Mouse (Mus musculus): ENCODE data around the gene Zp3. TPM values are rescaled to one million over a fixed set of nuclear protein-coding genes. Genes with fewer than 3 reads are reported as not detected.

The Zp3 gene
- polyA plus RNA-seq, 1 experiment: 1.0 TPM

GRCm38 (mm10) chr5:136019907-136020306 is 40.0 kb downstream of the Zp3 start:
- H3K4me1 ChIP-seq (ENCODE audit: control insufficient read depth, insufficient read depth, low read length): 0 out of 2 replicates have a peak, but pooled peaks cover 1% of the 10 kb centered on the region
- H3K36me3 ChIP-seq (ENCODE audit: control insufficient read depth, insufficient read depth, low read length): no peaks in the 10 kb centered on the region; the same call in 1 of the 2 replicates
- H3K27me3 ChIP-seq (ENCODE audit: control insufficient read depth, insufficient read depth, low read length): no peaks in the 10 kb centered on the region
- no peak overlapping the region for H3K4me3 ChIP-seq (ENCODE audit: control insufficient read depth, low read depth, low read length)
- TF ChIP-seq POLR2A (IDR thresholded peaks at IDR 0.05; ENCODE audit: control insufficient read depth, low read depth, low read length) (no peak), CTCF (IDR thresholded peaks at IDR 0.05; ENCODE audit: control insufficient read depth, insufficient read depth, insufficient replicate concordance, low read depth, low read length) (no peak)
- no peak overlapping the region for H3K27ac ChIP-seq (ENCODE audit: control insufficient read depth, insufficient read depth, low read depth, low read length)

GRCm38 (mm10) chr5:136025712-136026111 is 45.8 kb downstream of the Zp3 start:
- H3K4me1 ChIP-seq (ENCODE audit: control insufficient read depth, insufficient read depth, low read length): no peaks in the 10 kb centered on the region
- no peak for TF ChIP-seq CTCF (IDR thresholded peaks at IDR 0.05; ENCODE audit: control insufficient read depth, insufficient read depth, insufficient replicate concordance, low read depth, low read length)
- no peak for TF ChIP-seq POLR2A (IDR thresholded peaks at IDR 0.05; ENCODE audit: control insufficient read depth, low read depth, low read length)
- no peak overlapping the region for H3K27ac ChIP-seq (ENCODE audit: control insufficient read depth, insufficient read depth, low read depth, low read length)
- H3K36me3 ChIP-seq (ENCODE audit: control insufficient read depth, insufficient read depth, low read length): no peaks in the 10 kb centered on the region; the same call in 1 of the 2 replicates
- H3K4me3 ChIP-seq (ENCODE audit: control insufficient read depth, low read depth, low read length): no peak overlapping the region
- no peaks in the 10 kb centered on the region for H3K27me3 ChIP-seq (ENCODE audit: control insufficient read depth, insufficient read depth, low read length)

- TF ChIP-seq CTCF (IDR thresholded peaks at IDR 0.05; ENCODE audit: control insufficient read depth, insufficient read depth, insufficient replicate concordance, low read depth, low read length): no peak
- no peak for TF ChIP-seq POLR2A (IDR thresholded peaks at IDR 0.05; ENCODE audit: control insufficient read depth, low read depth, low read length)
- Histone ChIP-seq H3K27ac (ENCODE audit: control insufficient read depth, insufficient read depth, low read depth, low read length) (no peak overlapping the region), H3K4me3 (ENCODE audit: control insufficient read depth, low read depth, low read length) (no peak overlapping the region), H3K27me3 (ENCODE audit: control insufficient read depth, insufficient read depth, low read length) (no peaks in the 10 kb centered on the region), H3K36me3 (ENCODE audit: control insufficient read depth, insufficient read depth, low read length) (no peaks in the 10 kb centered on the region; the same call in 1 of the 2 replicates), H3K4me1 (ENCODE audit: control insufficient read depth, insufficient read depth, low read length) (no peaks in the 10 kb centered on the region)
Measured at GRCm38 (mm10) chr5:136026859-136027258, 47.0 kb downstream of the Zp3 start.

- TF ChIP-seq POLR2A (IDR thresholded peaks at IDR 0.05; ENCODE audit: control insufficient read depth, low read depth, low read length) (no peak), CTCF (IDR thresholded peaks at IDR 0.05; ENCODE audit: control insufficient read depth, insufficient read depth, insufficient replicate concordance, low read depth, low read length) (no peak)
- no peaks in the 10 kb centered on the region for H3K4me1 ChIP-seq (ENCODE audit: control insufficient read depth, insufficient read depth, low read length)
- H3K36me3 ChIP-seq (ENCODE audit: control insufficient read depth, insufficient read depth, low read length): no peaks in the 10 kb centered on the region; the same call in 1 of the 2 replicates
- no peak overlapping the region for H3K27ac ChIP-seq (ENCODE audit: control insufficient read depth, insufficient read depth, low read depth, low read length)
- no peak overlapping the region for H3K4me3 ChIP-seq (ENCODE audit: control insufficient read depth, low read depth, low read length)
- no peaks in the 10 kb centered on the region for H3K27me3 ChIP-seq (ENCODE audit: control insufficient read depth, insufficient read depth, low read length)
Measured at GRCm38 (mm10) chr5:136027612-136028311, 47.9 kb downstream of the Zp3 start.

GRCm38 (mm10) chr5:136034868-136035267 is 55.0 kb downstream of the Zp3 start:
- H3K36me3 ChIP-seq (ENCODE audit: control insufficient read depth, insufficient read depth, low read length): no peaks in the 10 kb centered on the region
- no peak overlapping the region for H3K4me3 ChIP-seq (ENCODE audit: control insufficient read depth, low read depth, low read length)
- no peak for TF ChIP-seq POLR2A (IDR thresholded peaks at IDR 0.05; ENCODE audit: control insufficient read depth, low read depth, low read length)
- no peak for TF ChIP-seq CTCF (IDR thresholded peaks at IDR 0.05; ENCODE audit: control insufficient read depth, insufficient read depth, insufficient replicate concordance, low read depth, low read length)
- no peaks in the 10 kb centered on the region for H3K27me3 ChIP-seq (ENCODE audit: control insufficient read depth, insufficient read depth, low read length)
- no peaks in the 10 kb centered on the region; the same call in 1 of the 2 replicates for H3K4me1 ChIP-seq (ENCODE audit: control insufficient read depth, insufficient read depth, low read length)
- no peak overlapping the region for H3K27ac ChIP-seq (ENCODE audit: control insufficient read depth, insufficient read depth, low read depth, low read length)

GRCm38 (mm10) chr5:136035285-136035684 is 55.4 kb downstream of the Zp3 start:
- no peaks in the 10 kb centered on the region for H3K27me3 ChIP-seq (ENCODE audit: control insufficient read depth, insufficient read depth, low read length)
- no peaks in the 10 kb centered on the region for H3K36me3 ChIP-seq (ENCODE audit: control insufficient read depth, insufficient read depth, low read length)
- peaks cover 3% of the 10 kb centered on the region; the same call in 1 of the 2 replicates for H3K4me1 ChIP-seq (ENCODE audit: control insufficient read depth, insufficient read depth, low read length)
- no peak for TF ChIP-seq POLR2A (IDR thresholded peaks at IDR 0.05; ENCODE audit: control insufficient read depth, low read depth, low read length)
- TF ChIP-seq CTCF (IDR thresholded peaks at IDR 0.05; ENCODE audit: control insufficient read depth, insufficient read depth, insufficient replicate concordance, low read depth, low read length): no peak
- no peak overlapping the region for H3K27ac ChIP-seq (ENCODE audit: control insufficient read depth, insufficient read depth, low read depth, low read length)
- no peak overlapping the region for H3K4me3 ChIP-seq (ENCODE audit: control insufficient read depth, low read depth, low read length)

- H3K27ac ChIP-seq (ENCODE audit: control insufficient read depth, insufficient read depth, low read depth, low read length): no peak overlapping the region
- peaks cover 12% of the 10 kb centered on the region for H3K4me1 ChIP-seq (ENCODE audit: control insufficient read depth, insufficient read depth, low read length)
- H3K27me3 ChIP-seq (ENCODE audit: control insufficient read depth, insufficient read depth, low read length): no peaks in the 10 kb centered on the region
- TF ChIP-seq POLR2A (IDR thresholded peaks at IDR 0.05; ENCODE audit: control insufficient read depth, low read depth, low read length) (no peak), CTCF (IDR thresholded peaks at IDR 0.05; ENCODE audit: control insufficient read depth, insufficient read depth, insufficient replicate concordance, low read depth, low read length) (no peak)
- H3K36me3 ChIP-seq (ENCODE audit: control insufficient read depth, insufficient read depth, low read length): no peaks in the 10 kb centered on the region
- no peak overlapping the region for H3K4me3 ChIP-seq (ENCODE audit: control insufficient read depth, low read depth, low read length)
Measured at GRCm38 (mm10) chr5:136036667-136037066, 56.8 kb downstream of the Zp3 start.

Other genes with a start within 250 kb of the Zp3 start
- 182 and 184 TPM in 2 replicates for gene Tmem120a, start 235.7 kb upstream of the Zp3 start, polyA plus RNA-seq (2012; rRNA removed)
- 70.9 and 81.5 TPM in 2 replicates for gene Styxl1, start 201.7 kb upstream of the Zp3 start, polyA plus RNA-seq (2012; rRNA removed)
- 68.7 and 75.6 TPM in 2 replicates for gene Mdh2, start 201.6 kb upstream of the Zp3 start, polyA plus RNA-seq (2012; rRNA removed)
- 0.10 and 0.12 TPM in 2 replicates for gene Srrm3, start 173.2 kb upstream of the Zp3 start, polyA plus RNA-seq (2012; rRNA removed)
- gene Hspb1, start 92.2 kb upstream of the Zp3 start, polyA plus RNA-seq (2012; rRNA removed): 49.6 and 51.0 TPM in 2 replicates
- gene Ywhag, start 45.5 kb upstream of the Zp3 start, polyA plus RNA-seq (2012; rRNA removed): 13.3 and 17.8 TPM in 2 replicates
- 0.62 and 0.63 TPM in 2 replicates for gene Ssc4d, start 5.6 kb upstream of the Zp3 start, polyA plus RNA-seq (2012; rRNA removed)
- 29.1 and 34.8 TPM in 2 replicates for gene Dtx2, start 14.7 kb downstream of the Zp3 start, polyA plus RNA-seq (2012; rRNA removed)
- gene Upk3b, start 58.4 kb downstream of the Zp3 start, polyA plus RNA-seq (2012; rRNA removed): 0.84 and 0.88 TPM in 2 replicates
- 88.3 and 108 TPM in 2 replicates for gene Upk3bl, start 74.4 kb downstream of the Zp3 start, polyA plus RNA-seq (2012; rRNA removed)
- gene Rasa4, start 103.8 kb downstream of the Zp3 start, polyA plus RNA-seq (2012; rRNA removed): 1.5 and 1.7 TPM in 2 replicates
- 31.4 and 35.3 TPM in 2 replicates for gene Polr2j, start 136.5 kb downstream of the Zp3 start, polyA plus RNA-seq (2012; rRNA removed)
- 271 and 311 TPM in 2 replicates for gene Lrwd1, start 156.0 kb downstream of the Zp3 start, polyA plus RNA-seq (2012; rRNA removed)
- gene Alkbh4, start 156.0 kb downstream of the Zp3 start, polyA plus RNA-seq (2012; rRNA removed): 22.0 and 23.0 TPM in 2 replicates
- gene Orai2, start 190.6 kb downstream of the Zp3 start, polyA plus RNA-seq (2012; rRNA removed): 6.5 and 9.2 TPM in 2 replicates
- gene Prkrip1, start 218.9 kb downstream of the Zp3 start, polyA plus RNA-seq (2012; rRNA removed): 26.0 and 27.9 TPM in 2 replicates

Measured in testis, adult 2 months (tissue).